Mouse (Mus musculus) adrenal gland, postnatal 36 days (tissue): ENCODE data around the gene Ehd1. TPM values are rescaled to one million over a fixed set of nuclear protein-coding genes. Genes with fewer than 3 reads are reported as not detected.

ENCODE experiments used
- DNase-seq, 2 experiments: peaks; one replicate each; pipeline ENCODE4 v3.0.0; 2021; ENCODE audit warnings: mixed read lengths in 1 of 2
- total RNA-seq, 2 experiments: library from RNA; stranded (reverse); gene quantifications; 2 replicates each; pipeline ENCODE4 v1.2.3; 2021

The Ehd1 gene
- total RNA-seq, 2 experiments from 2014 or later, result 119 to 188 TPM

DNA sequence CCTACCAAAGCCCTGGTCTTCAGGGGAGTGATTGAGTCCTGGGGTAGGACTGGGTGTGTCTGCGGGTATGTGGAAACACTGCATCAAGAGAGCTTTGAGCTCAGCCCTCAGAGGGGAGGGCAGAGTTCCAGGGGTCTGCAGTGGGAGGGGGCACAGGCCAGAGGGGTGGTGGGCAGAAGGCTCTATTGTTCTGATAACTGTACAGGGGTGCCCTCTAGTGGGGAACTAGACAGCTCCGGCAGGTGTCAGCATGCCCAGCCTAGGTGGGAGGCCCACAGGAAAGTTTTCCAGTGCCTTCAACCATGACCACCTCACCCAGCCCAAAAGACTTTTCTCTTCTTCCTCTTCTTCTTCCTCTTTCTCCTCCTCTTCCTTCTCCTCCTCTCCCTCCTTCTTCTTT is 16.1 kb upstream of the Ehd1 start:
- peak in 1 of 2 experiments; percentile 48 for DNase-seq

DNA sequence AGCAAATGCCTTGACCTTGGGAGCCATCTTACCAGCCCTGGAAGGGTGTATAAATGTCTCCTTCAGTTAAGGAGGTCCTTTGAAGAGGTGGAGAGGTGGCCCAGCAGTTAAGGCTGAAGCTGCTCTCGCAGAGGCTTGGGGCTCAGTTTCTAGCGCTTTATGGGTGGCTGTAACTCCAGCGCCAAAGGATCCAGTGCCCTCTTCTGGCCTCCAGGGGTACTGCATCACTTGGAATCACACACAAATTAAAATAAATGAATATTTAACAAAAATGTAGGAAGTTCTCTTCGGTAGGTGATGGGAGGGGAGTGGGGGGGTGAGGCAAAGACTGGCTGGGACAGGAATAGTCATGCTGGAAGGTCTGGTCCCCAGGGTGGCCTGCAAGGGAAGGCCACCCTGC is 15.6 kb upstream of the Ehd1 start:
- no peak for DNase-seq

DNA sequence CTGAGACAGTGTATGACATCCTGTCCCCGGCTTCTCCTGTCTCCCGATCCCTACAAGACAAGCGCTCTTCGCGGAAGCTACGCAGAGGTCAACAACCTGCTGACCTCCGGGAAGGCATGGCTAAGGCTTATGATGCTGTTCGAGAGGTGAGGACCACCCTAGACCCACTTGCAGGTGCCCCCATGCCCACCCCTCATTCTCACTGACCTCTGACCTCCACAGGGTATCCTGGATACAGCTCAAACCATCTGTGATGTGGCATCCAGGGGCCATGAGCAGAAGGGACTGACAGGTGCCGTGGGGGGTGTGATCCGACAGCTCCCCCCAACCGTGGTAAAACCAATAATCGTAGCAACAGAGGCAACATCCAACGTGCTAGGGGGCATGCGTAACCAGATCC is 15.1 kb upstream of the Ehd1 start:
- DNase-seq, result no peak

DNA sequence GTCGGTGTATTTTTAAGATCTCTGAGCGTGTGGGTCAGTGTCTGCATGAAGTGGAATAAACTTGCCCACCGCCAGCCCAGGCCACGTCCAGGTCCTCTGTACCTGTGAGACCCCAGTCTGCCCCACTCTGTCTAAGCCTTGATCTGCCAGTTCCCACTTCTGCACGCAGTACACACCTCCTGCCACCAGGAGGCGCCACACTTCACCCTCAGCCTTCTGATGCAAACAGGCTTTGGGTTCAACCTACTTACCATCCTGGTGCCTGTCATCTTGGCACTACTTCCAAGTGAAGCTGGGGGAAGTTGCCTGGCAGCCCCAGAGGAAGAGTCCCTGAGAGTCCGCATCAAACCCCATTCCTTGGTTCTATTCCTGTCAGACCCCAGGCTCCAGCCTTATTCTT is 14.3 kb upstream of the Ehd1 start:
- DNase-seq, result peak; percentile 74 to 77

DNA sequence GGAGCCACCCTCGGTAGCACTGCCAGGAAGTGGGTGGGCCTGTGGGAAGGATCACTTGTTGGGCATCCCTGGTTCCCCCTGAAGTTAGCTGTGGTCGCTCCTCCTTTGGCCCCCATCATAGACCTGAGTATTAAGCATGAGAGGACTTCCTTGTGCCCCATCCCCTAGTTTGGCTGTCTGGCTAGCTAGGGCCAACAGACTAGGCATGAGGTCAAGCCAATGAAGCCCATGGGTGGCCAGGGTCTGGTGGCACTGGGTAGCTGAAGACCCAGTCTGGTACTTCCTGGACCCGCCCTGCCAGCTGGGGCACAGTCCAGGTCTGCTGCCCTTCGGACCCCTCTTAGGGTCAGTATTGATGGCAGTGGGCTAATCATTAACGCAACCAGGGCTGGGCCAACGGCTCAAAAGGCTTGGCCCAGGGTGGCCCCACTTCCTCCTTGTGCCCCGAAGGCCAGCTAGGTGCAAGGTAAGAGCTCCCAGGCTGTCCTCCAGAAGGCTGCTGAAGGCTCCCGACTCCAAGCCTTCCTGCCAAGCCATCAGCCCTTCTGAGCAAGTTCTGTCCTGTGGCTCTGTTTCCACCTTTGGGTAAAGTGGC is 13.6 kb upstream of the Ehd1 start:
- DNase-seq, result no peak

DNA sequence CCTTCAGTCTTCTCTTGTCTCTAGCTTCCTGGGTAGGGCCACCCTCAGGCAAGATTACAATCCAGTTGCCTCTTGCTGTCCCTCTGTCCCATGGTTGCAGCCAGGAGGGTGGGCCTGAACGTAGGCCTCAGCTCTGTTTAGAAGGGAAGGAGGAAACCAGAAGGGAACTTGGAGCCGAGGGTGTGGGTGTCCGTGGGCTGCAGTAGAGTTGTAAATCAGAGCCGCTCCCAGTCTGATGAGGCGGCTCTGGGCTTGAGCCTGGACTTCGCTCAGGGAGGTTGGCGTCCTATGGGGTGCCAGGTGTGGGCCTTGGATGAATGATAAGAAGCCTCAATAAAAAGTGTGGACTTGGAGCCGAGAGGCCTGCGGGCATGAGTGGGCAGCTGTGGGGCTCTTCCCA is 12.3 kb upstream of the Ehd1 start:
- DNase-seq, result no peak

DNA sequence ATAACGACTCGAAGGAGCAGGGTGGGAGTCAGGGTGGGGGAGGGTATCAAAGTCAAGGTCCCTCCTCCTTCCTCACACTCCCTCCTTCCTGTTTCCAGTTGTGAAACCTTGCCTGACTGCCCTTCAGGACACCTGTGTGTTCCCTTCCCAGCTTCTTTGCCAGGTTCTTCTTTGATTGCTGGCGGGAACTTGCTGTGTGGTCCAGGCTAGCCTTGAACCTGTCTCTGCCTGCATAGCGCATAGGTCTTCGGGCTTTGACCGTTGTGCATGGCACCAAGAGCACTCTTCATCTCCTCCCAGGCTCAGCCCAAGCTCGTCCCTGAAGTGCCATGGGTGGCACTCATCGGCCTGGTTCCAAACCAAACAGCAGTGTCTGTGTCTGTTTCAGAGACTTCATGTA is 11.6 kb upstream of the Ehd1 start:
- no peak for DNase-seq

DNA sequence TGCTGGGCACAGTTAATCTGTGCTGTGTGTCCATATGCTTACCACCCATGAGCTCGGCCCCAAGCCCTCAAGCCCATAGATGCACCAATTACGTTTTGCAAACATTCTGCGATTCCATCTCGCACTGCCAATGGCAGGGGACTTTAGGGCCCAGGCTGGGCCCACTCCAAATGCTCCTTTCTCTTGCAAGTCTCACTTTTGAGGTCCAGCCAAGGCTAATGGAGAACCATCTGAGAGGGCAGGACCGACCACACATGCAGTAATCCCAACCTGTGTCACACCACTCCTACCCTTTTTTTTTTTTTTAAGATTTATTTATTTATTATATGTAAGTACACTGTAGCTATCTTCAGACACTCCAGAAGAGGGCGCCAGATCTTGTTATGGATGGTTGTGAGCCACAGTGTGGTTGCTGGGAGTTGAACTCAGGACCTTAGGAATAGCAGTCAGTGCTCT is 10.8 kb upstream of the Ehd1 start:
- DNase-seq, result no peak

DNA sequence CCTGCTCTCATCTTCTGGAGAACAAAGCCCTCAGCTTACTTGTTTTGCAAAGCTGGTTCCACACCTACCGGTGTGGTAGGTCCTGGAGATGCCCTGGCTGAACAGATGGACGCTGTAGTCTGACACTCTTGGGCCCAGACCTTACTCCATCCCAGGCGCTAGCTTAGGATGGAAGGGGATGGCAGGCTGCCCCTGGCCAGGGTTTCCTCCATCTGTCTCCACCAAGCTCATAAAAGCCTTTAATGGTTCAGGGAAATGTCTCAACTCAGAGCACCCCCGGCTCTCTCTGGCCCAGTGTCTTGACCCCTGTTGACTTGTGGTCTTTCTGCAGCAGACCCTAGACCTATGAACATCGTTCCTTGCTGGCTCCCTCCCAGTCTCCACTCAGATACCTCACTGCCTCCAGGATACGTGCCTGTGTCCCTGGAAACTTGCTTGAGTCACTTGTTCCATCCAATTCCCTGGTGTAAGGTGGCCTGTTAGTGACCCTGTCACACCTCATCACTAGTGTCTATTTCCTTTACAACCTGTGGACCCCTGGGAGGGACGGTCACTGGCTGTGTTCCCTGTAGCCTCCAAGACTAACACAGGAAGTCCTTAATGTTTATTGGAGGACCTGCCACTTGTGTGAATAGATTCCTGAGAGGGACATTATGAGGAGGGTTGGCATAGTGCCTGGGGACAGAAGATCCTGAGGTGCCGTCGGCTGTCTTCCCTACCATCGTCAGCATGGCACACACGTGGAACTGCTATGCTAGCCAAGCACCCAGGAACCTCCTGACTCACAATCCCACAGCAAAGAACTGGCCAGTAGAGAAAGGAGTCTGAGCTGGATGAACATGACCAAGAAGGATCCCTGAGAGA is 9.0 kb upstream of the Ehd1 start:
- DNase-seq, result no peak

DNA sequence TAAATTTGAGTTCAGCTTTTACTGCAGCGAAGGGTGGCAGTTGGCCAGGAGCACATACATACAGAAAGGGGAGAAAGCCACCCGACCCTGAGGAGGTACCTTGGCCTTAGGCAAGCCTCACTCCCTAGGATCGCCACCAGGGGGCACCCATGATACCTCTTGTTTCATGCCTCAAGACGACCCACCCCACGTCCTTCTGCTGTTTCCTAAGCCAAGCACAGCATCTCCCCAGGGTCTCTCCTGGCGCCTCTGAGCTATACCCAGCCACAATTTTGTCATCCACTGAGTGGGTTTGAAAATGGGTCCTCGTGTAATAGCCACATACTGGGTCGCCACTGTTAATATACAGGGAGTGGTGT is 8.4 kb upstream of the Ehd1 start:
- peak; percentile 89 to 93 for DNase-seq

DNA sequence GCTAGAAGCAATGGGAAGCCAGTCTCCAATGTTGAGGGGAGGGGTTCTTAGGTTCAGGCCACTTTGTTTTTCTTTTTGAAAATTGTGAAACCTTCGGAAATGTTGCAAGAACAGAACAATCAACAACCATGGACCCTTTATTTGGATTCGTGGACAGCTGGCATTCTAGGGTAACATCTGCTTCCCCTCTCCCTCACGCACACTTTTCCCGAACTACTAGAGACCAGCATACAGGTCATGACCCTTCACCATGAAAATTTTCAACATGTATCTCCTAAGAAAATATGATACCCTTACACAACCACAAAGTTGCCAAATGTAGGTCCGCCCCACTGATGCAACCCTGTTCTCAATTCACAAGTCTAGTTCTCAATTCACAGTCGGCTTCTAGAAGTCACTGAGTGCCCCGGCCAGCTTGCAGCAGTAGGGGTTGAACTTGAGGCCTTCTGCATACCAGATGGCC is 7.8 kb upstream of the Ehd1 start:
- DNase-seq, result peak in 1 of 2 experiments; percentile 41

DNA sequence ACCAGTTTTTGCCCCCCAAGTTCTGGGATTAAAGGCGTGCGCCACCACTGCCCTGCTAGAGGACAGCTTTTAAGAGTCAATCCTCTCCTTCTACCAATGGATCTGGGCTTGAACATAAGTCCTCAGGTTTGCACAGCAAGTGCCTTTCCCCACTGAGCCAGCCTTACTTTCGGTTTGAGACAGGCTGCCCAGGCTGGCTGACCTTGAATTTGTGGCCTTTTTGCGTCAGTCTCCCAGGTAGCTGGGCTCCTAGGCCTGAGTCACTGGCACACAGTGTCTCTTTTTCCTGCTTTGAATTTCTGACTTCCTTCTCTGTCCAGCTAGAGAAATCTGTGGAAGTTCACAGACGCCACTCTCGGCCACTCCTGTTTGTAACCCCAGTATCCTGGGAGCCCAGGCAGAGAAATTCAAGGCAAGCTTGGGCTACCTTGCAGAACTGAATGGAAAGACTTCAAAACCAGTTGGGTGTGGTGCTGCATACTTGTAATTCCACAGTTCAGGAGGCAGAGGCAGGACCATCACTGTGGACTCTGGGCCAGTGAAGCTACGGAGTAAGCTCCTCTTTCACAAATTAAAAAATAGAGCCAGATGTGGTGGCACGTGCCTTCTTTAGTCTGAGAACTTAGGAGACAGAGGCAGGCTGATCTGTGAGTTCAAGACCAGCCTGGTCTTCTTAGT is 6.6 kb upstream of the Ehd1 start:
- peak; percentile 78 to 86 for DNase-seq

DNA sequence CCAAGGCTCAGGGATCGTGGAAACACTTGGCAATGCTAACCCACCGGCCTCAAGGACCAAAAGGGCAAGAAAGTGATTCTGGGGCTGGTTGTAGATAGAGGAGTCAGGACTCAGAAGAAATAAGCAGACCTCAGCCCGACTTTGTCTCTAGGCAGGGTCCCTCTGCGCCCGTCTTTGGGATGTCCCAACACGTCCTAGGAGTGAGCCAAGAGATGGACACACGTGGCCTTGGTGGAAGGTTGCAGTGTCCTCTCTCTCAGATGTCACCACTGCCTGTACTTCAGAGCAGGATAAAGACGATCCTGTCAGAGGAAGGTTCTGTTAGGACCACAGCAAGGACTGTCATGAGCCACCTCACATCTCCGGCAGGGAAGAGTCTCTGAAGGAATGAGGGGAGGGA is 5.9 kb upstream of the Ehd1 start:
- DNase-seq, result peak; percentile 67 to 72

DNA sequence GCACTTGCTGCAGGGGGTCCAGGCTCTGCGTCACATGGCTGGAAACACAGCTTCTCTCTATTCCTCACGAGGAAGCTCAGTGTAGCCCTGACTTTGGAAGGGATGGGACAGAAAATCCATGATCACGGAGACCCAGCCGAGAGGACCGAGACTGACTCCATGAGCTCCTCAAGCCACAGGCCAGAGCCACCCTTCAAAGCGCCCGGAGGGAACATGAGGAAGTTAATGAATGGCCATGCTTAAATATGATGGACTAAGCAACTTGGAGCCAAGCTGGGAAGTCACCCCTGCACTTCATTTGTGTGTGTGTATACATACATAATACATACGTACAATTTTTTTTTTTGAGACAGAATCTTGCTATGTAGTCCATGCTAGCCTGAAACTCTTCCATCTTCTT is 5.3 kb upstream of the Ehd1 start:
- DNase-seq, result no peak

DNA sequence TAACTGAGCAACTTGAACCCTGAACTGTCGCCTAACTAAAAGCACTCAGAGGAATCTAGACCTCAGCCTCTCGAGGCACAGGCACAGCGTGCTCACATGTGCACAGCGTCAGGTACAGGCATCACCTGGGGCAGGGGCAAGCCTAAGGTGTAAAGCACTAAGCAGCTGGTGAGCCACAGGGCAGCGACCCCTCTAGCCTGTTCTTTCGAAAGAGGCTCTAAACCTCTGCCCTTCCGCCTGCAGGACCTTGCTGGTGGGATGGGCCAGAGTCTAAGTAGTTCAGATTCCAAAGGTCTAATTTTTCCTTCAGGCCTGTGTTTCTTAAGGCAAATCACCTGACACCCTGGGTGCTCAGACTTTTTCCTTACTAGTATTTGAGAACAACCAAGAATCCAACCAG is 4.5 kb upstream of the Ehd1 start:
- DNase-seq, result no peak

DNA sequence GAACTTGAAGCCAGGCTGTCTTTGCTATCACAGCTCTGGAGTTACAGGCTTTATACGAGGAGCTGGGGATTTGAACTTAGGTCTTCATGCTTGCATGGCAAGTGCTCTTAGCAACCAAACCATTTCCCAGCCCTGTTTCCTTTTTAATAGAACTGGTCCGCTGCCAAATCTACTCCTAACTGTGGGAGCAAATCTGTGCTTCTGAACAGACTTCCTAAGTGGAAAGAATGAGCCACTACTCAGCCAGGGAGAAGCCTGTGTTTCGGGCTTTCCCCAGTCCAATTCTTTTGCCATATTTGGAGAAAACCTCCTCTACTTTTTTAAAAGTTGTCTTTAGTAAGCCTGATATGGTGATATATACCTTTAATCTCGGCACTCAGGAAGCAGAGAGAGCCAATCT is 3.8 kb upstream of the Ehd1 start:
- no peak for DNase-seq

DNA sequence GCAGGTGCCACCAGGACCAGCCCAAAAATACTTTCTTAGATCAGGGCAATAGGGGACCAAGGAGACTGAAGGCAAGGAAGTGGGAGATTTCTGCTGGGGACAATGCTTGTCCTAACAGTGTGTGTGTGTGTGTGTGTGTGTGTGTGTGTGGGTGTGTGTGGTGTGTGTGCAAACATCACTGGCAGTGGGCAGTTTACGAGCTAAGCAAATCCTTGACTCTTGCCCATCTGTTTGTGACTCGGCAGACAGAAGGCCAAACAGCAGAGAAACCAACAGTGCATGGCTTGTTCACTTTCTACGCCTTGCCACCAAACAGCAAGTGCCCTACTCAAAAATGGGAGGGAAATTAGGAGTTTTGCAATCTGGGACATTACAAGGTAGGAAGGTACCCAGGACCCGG is 2.9 kb upstream of the Ehd1 start:
- DNase-seq, result no peak

DNA sequence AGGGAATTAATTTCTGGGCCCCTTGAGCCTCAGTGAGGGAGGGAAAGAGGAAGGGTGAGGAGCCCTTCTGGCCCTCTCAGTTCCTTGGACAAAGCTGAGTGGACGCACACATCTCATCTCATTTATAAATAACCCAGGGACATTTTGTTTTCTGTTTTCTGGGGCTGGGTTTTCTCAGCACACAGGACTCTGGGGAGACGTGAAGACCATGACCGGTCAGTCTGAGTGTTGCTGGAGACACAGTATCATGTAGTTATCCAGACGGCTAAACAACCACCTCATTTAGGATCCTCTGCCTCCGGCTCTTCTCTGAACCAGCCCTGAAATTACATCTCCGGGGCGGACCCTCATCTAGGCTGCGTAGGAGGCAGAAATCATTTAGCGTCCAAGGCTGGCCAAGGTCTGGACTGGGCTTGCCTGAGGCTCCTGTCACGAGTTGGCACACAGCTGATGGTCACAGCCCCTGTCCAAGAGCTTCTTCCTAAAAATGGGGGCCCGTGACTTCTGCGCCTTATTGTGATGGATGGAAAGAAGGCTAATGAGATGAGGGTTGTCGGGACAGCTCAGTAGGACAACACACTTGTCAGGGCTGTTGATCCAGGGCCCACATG is 2.4 kb upstream of the Ehd1 start:
- DNase-seq, result no peak

DNA sequence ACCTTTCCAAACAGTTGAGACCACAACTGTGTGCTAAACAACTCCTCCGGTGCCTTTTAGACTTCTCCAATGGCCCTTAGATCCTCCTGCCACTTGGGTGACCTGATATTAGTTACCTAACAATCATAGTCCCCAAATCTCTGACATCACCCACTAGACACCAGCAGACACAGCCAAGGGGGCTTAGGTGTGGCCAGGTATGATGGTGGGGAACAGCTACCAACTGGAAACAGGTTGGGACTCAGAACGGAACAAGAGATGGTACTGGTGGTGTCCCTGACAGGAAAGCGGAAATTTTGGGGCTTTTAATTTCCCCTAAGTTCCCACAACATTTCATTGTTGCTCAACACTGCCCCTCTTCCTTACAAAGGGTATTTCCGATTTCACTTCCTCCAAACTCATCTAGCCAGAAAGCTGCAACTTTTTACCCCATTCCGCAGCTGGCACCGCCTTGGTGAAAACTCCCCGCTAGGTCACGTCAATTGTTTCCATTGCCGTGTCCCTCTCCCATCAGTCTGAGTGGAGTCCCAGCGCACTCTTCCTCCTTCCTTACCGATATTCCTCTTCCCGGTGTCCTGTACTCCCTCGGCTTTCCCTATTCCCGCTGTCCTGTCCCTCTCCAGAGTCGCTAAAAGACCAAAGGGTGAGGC is 660 bp upstream of the Ehd1 start:
- DNase-seq, result no peak

DNA sequence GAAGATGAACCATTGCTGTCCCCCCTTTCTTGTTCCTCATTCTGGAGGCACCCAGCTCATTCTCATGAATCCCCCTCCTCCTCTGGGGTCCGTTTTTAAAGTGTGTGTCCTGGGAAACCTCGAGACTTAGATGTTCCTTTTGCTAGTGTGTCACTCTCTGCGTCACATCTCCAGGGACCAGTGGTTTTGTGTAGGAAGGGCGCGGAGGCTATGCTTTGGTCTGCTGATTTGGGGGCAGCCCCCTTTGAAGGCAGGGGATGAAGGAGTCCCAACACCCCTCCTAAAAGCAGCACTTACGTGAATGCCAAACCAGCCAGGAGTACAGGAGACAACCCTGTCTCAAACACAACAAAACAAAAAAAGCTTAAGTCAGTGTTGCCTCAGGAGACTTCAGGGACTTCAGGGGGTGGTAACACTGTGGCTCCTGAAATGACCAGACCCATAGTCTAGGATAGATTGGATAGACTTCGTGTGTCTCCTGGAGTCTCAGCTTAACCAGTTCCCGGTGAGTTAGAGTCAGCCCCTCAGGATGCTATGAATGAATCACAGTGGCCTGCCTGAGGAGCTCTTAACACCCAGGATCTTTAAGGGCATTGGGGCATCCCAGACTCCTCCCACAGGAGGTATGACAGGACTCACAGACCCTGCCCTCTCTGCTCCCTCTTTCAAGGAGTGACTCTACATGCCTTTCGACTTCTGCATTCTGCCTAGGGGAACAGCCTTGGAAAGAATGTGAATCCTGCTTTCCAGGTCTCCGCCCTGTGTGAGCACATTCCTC is 1.3 kb downstream of the Ehd1 start:
- DNase-seq, result peak; percentile 78 to 83

DNA sequence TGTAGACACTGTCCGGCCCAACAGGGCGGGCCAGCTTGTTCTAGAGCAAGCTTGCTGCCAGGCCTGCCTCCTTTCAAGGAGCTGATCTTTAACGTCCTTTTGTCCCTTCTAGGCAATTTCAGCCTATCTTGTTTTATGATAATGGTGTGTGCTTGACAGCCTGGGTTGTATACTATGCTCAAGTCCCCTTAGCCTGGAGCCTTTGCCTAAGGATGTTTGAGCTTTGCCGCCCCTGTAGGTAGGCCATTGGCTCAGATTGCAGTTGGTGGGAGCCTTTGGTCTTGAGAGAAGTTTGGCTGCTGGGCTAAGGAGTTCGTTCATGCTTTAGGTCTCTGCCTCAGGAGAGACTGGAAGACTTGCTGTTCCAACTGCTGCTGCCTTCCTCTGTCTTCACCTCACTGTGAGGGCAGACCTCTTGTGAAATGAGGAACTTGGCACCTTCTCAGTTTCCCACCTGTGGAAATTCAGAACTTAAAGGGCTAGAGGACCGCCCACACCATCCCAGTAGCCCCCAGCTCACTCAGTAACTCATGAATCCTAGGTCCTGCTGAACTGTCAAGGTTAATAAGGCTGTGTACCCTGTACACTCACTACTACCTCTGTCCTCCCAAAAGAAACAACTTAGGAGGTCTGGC is 2.0 kb downstream of the Ehd1 start:
- no peak for DNase-seq
